In genomic region chr11:8443539-8444292, GRCm38 (mm10) we compare ENCODE assay signal across 8 mouse cellular contexts.
DNase-seq lines count a peak whose midpoint lies in the region; TF ChIP-seq lines count a peak whose summit lies in the region.

No protein-coding gene starts in this region.

- peaks cover 64% of the 10 kb centered on the region for H3K79me2 ChIP-seq in C2C12 (ENCODE audit: control insufficient read depth, insufficient read depth)

- H3K79me3 ChIP-seq in C2C12 (ENCODE audit: low read depth): peaks cover 14% of the 10 kb centered on the region

- TF ChIP-seq CTCF in gastrocnemius, adult 2 months (IDR thresholded peaks at IDR 0.05): no peak
- TF ChIP-seq CTCF in C2C12 (IDR thresholded peaks at IDR 0.05; ENCODE audit: control insufficient read depth, insufficient read depth, insufficient read length): no peak

- intact Hi-C loops in gastrocnemius, adult 2 months (cut with DNase I): no loop called here
- intact Hi-C loops in gastrocnemius, postnatal 36 days (cut with DNase I): no loop called here

- peaks cover 88% of the 10 kb centered on the region for H3K36me3 ChIP-seq in C2C12 (ENCODE audit: control insufficient read depth, insufficient read depth)

- H3K27ac ChIP-seq in gastrocnemius, adult 2 months: peak overlapping the region; percentile 62

- peak overlapping the region; percentile 37 for H3K4me3 ChIP-seq in gastrocnemius, adult 2 months
- no peak overlapping the region for H3K4me3 ChIP-seq in C2C12 (ENCODE audit: insufficient read depth, poor library complexity, severe bottlenecking)

- no peaks in the 10 kb centered on the region for H3K27me3 ChIP-seq in C2C12 (ENCODE audit: control insufficient read depth, insufficient read depth, insufficient read length)

- DNase-seq in gastrocnemius, adult 2 months: peak; percentile 47
- no peak for DNase-seq in gastrocnemius, postnatal 36 days
- DNase-seq in heart, adult 8-10 months (ENCODE audit: low spot score): peak; percentile 72
- peak; percentile 36 to 51 for DNase-seq in kidney, postnatal 4 days
- DNase-seq in natural killer cell, adult 2 months (ENCODE audit: low spot score in 2 of 2): no peak
- no peak for DNase-seq in ovary, postnatal 10 days (ENCODE audit: low spot score)
- no peak for DNase-seq in cerebellum, adult 9-10 months

- H3ac ChIP-seq in C2C12 (ENCODE audit: control insufficient read depth, insufficient read length, low read depth): peak overlapping the region; percentile 47

TF ChIP-seq in C2C12, 6 proteins besides CTCF, POLR2A, EP300 and RAD21:
- TF ChIP-seq FOSL1 (IDR thresholded peaks at IDR 0.05; ENCODE audit: insufficient read depth, low read length, poor library complexity, severe bottlenecking): peak; percentile 88
- TF ChIP-seq CEBPB (IDR thresholded peaks at IDR 0.05; ENCODE audit: low read depth): peak; percentile 14
- peak; percentile 96 for TF ChIP-seq MYOD1 (IDR thresholded peaks at IDR 0.05; ENCODE audit: control insufficient read depth, insufficient read length, low read depth)
- no peak for TF ChIP-seq USF1 (IDR thresholded peaks at IDR 0.05; ENCODE audit: low read depth)
- no peak for TF ChIP-seq MYOG (IDR thresholded peaks at IDR 0.05; ENCODE audit: control insufficient read depth, extremely low read depth, insufficient read length)
- peak; percentile 52 for TF ChIP-seq MAX (IDR thresholded peaks at IDR 0.05)

Comparison
In these comparisons a context has a peak if more than half of its experiments do, and no peak if none do; other contexts are left out.
1. DNase-seq: peak in gastrocnemius, adult 2 months (single experiment), heart, adult 8-10 months (single experiment) and kidney, postnatal 4 days (2 of 2); none in gastrocnemius, postnatal 36 days (0 of 2), natural killer cell, adult 2 months (0 of 2), ovary, postnatal 10 days (single experiment) and cerebellum, adult 9-10 months (single experiment).